Mouse (Mus musculus) cerebellum, adult 2 months (tissue): ENCODE measurements around the gene Gchfr. TPM values are rescaled to one million over a fixed set of nuclear protein-coding genes. Genes with fewer than 3 reads are reported as not detected.

Experiments used
- DNase-seq, 2 experiments: peaks; one replicate each; pipeline ENCODE4 v3.0.0; 2021
- H3K27ac ChIP-seq: fragments of 200-500 bp; 2 replicates; pipeline ENCODE4 v1.5.1; 2012; ENCODE audit warnings: low read length, control low read depth, inconsistent platforms; ENCODE audit not compliant: insufficient read depth
- H3K27me3 ChIP-seq: fragments of 200-500 bp; 2 replicates; pipeline ENCODE4 v1.6.1; 2012; ENCODE audit warnings: inconsistent platforms, mild to moderate bottlenecking, low read length, moderate library complexity; ENCODE audit not compliant: control insufficient read depth, insufficient read depth
- H3K4me1 ChIP-seq: fragments of 200-500 bp; 2 replicates; pipeline ENCODE4 v1.6.1; 2011; ENCODE audit warnings: low read length; ENCODE audit not compliant: control insufficient read depth, insufficient read depth
- H3K4me3 ChIP-seq: fragments of 200-500 bp; replicated peaks from 2 replicates; pipeline ENCODE3; 2011; ENCODE audit warnings: mild to moderate bottlenecking, low read depth, low read length, control low read depth; ENCODE audit not compliant: insufficient read depth
- CTCF ChIP-seq: fragments of 200-500 bp; IDR thresholded peaks from 2 replicates; pipeline ENCODE4 v1.5.1; 2011; ENCODE audit warnings: low read depth, mild to moderate bottlenecking, control low read depth, low read length, moderate library complexity, borderline replicate concordance; ENCODE audit not compliant: insufficient read depth
- POLR2A ChIP-seq: fragments of 200-500 bp; IDR thresholded peaks from 2 replicates; pipeline ENCODE4 v1.6.1; 2011; ENCODE audit warnings: low read length, control low read depth, borderline replicate concordance; ENCODE audit not compliant: insufficient read depth
- WGBS: fragments of 180-500 bp; shearing (Covaris S2); methylation state at CpG from one replicate; pipeline ENCODE4 v1.1.7; 2018; 5-methylcytosine and 5-hydroxymethylcytosine counted together
- polyA plus RNA-seq: library from polyadenylated mRNA; depleted of rRNA; stranded (reverse); fragments of >200 nt; gene quantifications from 2 replicates; pipeline ENCODE4 v1.2.3, GENCODE M21; 2012; rRNA removed

Gene Gchfr
- 7.5 and 9.6 TPM in 2 replicates for polyA plus RNA-seq

- Histone ChIP-seq H3K4me3 (peak within 1 kb of the TSS; percentile 63), H3K27ac (no peak within 1 kb of the TSS), H3K4me1 (peaks cover 3% of the 10 kb centered on the region; the same call in 1 of the 2 replicates), H3K27me3 (0 out of 2 replicates have a peak, but pooled peaks cover 1% of the 10 kb centered on the region)
- TF ChIP-seq CTCF = no peak
- no peak for TF ChIP-seq POLR2A
- peak; percentile 46 to 55 for DNase-seq
- WGBS = under 1% methylated on average over 58 of the region's 60 CpGs
These were observed at the start of gene Gchfr for GRCm38 (mm10) chr2:119166901-119167865. Gene Gchfr (plus strand): TSS chr2:119167773.

GRCm38 (mm10) chr2:119136346-119136898 lies 31.2 kb upstream of the Gchfr start:
- TF ChIP-seq CTCF (no peak), POLR2A (no peak)
- Histone ChIP-seq H3K27me3 (no peaks in the 10 kb centered on the region), H3K4me1 (no peaks in the 10 kb centered on the region), H3K27ac (no peak overlapping the region), H3K4me3 (no peak overlapping the region)
- no peak for DNase-seq
- 88% methylated on average over 5 of the region's 5 CpGs for WGBS

- Histone ChIP-seq H3K4me1 (no peaks in the 10 kb centered on the region), H3K27ac (no peak overlapping the region), H3K4me3 (no peak overlapping the region), H3K27me3 (no peaks in the 10 kb centered on the region)
- TF ChIP-seq POLR2A (no peak), CTCF (no peak)
- 91% methylated on average over 2 of the region's 2 CpGs for WGBS
- DNase-seq = no peak
These were observed 22.4 kb upstream of the Gchfr start for GRCm38 (mm10) chr2:119145199-119145598.

GRCm38 (mm10) chr2:119146435-119146834 lies 21.1 kb upstream of the Gchfr start:
- TF ChIP-seq CTCF (no peak), POLR2A (no peak)
- Histone ChIP-seq H3K27me3 (no peaks in the 10 kb centered on the region), H3K4me3 (no peak overlapping the region), H3K4me1 (no peaks in the 10 kb centered on the region), H3K27ac (no peak overlapping the region)
- no peak for DNase-seq
- 87% methylated on average over 6 of the region's 6 CpGs for WGBS

GRCm38 (mm10) chr2:119147160-119147678 lies 20.4 kb upstream of the Gchfr start:
- Histone ChIP-seq H3K27me3 (no peaks in the 10 kb centered on the region), H3K4me3 (no peak overlapping the region), H3K4me1 (no peaks in the 10 kb centered on the region), H3K27ac (no peak overlapping the region)
- 77% methylated on average over 22 of the region's 22 CpGs for WGBS
- no peak for DNase-seq
- TF ChIP-seq POLR2A (no peak), CTCF (no peak)

GRCm38 (mm10) chr2:119147775-119148174 lies 19.8 kb upstream of the Gchfr start:
- 91% methylated on average over 8 of the region's 8 CpGs for WGBS
- no peak overlapping the region for H3K27ac ChIP-seq
- H3K27me3 ChIP-seq = no peaks in the 10 kb centered on the region
- TF ChIP-seq POLR2A = no peak
- TF ChIP-seq CTCF = no peak
- no peak overlapping the region for H3K4me3 ChIP-seq
- DNase-seq = no peak
- no peaks in the 10 kb centered on the region for H3K4me1 ChIP-seq

- TF ChIP-seq POLR2A (no peak), CTCF (no peak)
- H3K27ac ChIP-seq = no peak overlapping the region
- DNase-seq = no peak
- 89% methylated on average over 6 of the region's 6 CpGs for WGBS
- H3K4me1 ChIP-seq = peaks cover 3% of the 10 kb centered on the region
- no peak overlapping the region for H3K4me3 ChIP-seq
- H3K27me3 ChIP-seq = no peaks in the 10 kb centered on the region
These were observed 15.3 kb upstream of the Gchfr start for GRCm38 (mm10) chr2:119152255-119152654.
